Mouse (Mus musculus) heart, postnatal 14 days (tissue): Measurements from ENCODE around the gene Fam196a. TPM values are rescaled to one million over a fixed set of nuclear protein-coding genes. Genes with fewer than 3 reads are reported as not detected.

Experiments
- DNase-seq, 2 experiments: peaks; one replicate each; pipeline ENCODE4 v3.0.0; 2021 to 2022
- intact Hi-C: fragments of 180-260 bp; cut with DNase I; formaldehyde crosslinking; loops from one replicate; pipeline ENCODE4 v1.15.1; 2025
- total RNA-seq, 2 experiments: library from RNA; stranded (reverse); gene quantifications; 2 replicates each; pipeline ENCODE4 v1.2.3; 2021

Gene Fam196a
- total RNA-seq, 2 experiments from 2014 or later: not detected

DNA sequence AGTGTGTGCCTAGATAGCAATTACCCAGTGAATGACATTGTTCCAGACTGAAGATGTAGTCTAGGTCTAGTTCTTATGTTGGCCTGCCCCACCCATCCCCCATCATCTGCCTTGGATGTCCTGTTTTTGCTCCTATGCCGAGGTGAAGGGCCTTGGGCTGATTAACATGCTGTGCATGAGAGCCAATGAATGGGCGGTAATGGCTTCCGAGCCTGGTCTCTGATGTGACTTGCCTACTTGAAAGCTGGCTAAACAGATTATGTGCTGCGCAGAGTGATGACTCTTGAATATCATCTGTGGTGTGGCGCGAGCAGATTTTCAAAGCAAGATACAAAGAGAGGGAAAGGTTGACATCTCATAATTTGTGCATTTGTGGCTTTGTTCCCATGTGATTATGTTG is 76.2 kb downstream of the Fam196a start:
- intact Hi-C loops: no loop called here
- no peak for DNase-seq

DNA sequence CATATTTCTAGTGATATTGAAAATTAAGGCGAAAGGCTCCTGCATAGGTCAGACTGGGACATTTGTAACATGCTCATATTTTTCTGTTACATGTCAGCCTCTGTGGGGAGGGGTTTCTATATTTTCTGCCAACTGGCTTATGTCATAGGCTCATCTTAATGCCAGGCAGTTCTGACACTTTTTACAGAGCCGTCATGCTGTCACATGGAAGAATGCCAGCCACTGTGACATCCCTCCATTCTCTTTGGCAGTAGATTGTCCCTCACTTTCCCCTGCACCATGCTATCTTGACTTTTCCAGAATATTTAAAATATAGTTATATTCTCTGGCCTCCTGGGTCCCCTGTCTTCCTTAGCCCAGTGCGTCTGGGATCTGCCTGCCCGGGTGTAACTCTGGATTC is 95.5 kb downstream of the Fam196a start:
- intact Hi-C loops: no loop called here
- no peak for DNase-seq

DNA sequence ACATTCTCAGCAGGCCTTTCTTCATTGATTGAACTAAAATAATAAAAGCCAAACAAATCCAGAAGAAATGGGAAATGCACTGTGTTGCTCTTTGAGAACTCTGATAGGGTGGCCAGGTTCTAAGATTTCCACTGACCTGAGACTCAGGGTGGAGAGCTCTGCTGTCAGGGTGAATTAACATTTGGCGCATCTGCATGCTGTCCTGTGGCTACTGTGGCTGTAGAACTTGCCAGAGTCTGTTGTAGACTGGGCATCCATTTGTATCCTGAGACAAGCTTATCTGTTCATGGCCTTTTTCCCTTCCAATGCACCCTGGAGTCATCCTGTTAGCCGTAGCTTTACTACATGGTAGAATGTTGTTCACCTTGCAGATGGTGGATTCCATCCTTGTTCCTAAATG is 98.2 kb downstream of the Fam196a start:
- intact Hi-C loops: no loop called here
- DNase-seq: no peak
